Mouse (Mus musculus) MEL (cell line): ENCODE results near the gene A3galt2. TPM values are rescaled to one million over a fixed set of nuclear protein-coding genes. Genes with fewer than 3 reads are reported as not detected.

Experiments used
- DNase-seq: peaks from one replicate; pipeline ENCODE4 v3.0.0; 2011; ENCODE audit warnings: low read depth, low spot score
- H3K27ac ChIP-seq: 2 replicates; pipeline ENCODE4 v1.5.1; 2012; ENCODE audit warnings: low read depth, mild to moderate bottlenecking, control low read depth, low read length, moderate library complexity; ENCODE audit not compliant: control insufficient read depth
- H3K27me3 ChIP-seq, 2 experiments: fragments of 150-350 bp in 1 of 2; sonication (generic) in 1 of 2; 2 replicates each; pipeline ENCODE4 v1.6.1; 2012; ENCODE audit warnings: low read length in 2 of 2, mild to moderate bottlenecking in 2 of 2, improper control_type of control experiment in 1 of 2, moderate library complexity in 1 of 2; ENCODE audit not compliant: insufficient read depth in 2 of 2, control insufficient read depth in 1 of 2
- H3K36me3 ChIP-seq, 2 experiments: 2 replicates each; pipeline ENCODE4 v1.6.1; 2012 to 2014; ENCODE audit warnings: low read length in 2 of 2, improper control_type of control experiment in 1 of 2, inconsistent platforms in 1 of 2, mild to moderate bottlenecking in 1 of 2; ENCODE audit not compliant: insufficient read depth in 2 of 2, control insufficient read depth in 1 of 2
- H3K4me1 ChIP-seq, 2 experiments: fragments of 150-350 bp in 1 of 2; sonication (generic) in 1 of 2; 2 replicates each; pipeline ENCODE4 v1.6.1; 2012; ENCODE audit warnings: low read length in 2 of 2, improper control_type of control experiment in 1 of 2, mild to moderate bottlenecking in 1 of 2; ENCODE audit not compliant: insufficient read depth in 2 of 2, control insufficient read depth in 1 of 2
- H3K4me3 ChIP-seq, 2 experiments: fragments of 150-350 bp in 1 of 2; sonication (generic) in 1 of 2; 2 replicates each; pipeline ENCODE4 v1.5.1; 2012; ENCODE audit warnings: low read depth in 2 of 2, low read length in 2 of 2, mild to moderate bottlenecking in 2 of 2, moderate library complexity in 2 of 2, control low read depth in 1 of 2, improper control_type of control experiment in 1 of 2; ENCODE audit not compliant: control insufficient read depth in 1 of 2, insufficient read depth in 1 of 2
- H3K79me2 ChIP-seq: 2 replicates; pipeline ENCODE4 v1.6.1; 2012; ENCODE audit warnings: mild to moderate bottlenecking, low read length, moderate library complexity; ENCODE audit not compliant: control insufficient read depth, poor library complexity, insufficient read depth
- H3K9ac ChIP-seq: 2 replicates; pipeline ENCODE4 v1.6.1; 2012; ENCODE audit warnings: low read depth, mild to moderate bottlenecking, control low read depth, low read length, moderate library complexity; ENCODE audit not compliant: control insufficient read depth, poor library complexity, severe bottlenecking
- H3K9me3 ChIP-seq: fragments of 150-350 bp; sonication (generic); replicated peaks from 2 replicates; pipeline ENCODE4 v1.6.1; 2012; ENCODE audit warnings: mild to moderate bottlenecking, low read length, improper control_type of control experiment, moderate library complexity; ENCODE audit not compliant: insufficient read depth
- CHD1 ChIP-seq: IDR thresholded peaks from 2 replicates; pipeline ENCODE4 v1.6.1; 2012; ENCODE audit warnings: low read depth, mild to moderate bottlenecking, inconsistent platforms, low read length, improper control_type of control experiment
- CTCF ChIP-seq, 3 experiments: IDR thresholded peaks in 2 of 3; conservative IDR thresholded peaks in 1 of 3; 2 replicates each; pipeline ENCODE4 v1.5.1; 2011 to 2012; ENCODE audit warnings: low read length in 3 of 3, low read depth in 2 of 3, mild to moderate bottlenecking in 2 of 3, improper control_type of control experiment in 1 of 3, inconsistent platforms in 1 of 3, mixed read lengths in 1 of 3, moderate library complexity in 1 of 3; ENCODE audit not compliant: control insufficient read depth in 1 of 3, insufficient read depth in 1 of 3, poor library complexity in 1 of 3, severe bottlenecking in 1 of 3
- E2F4 ChIP-seq: IDR thresholded peaks from 2 replicates; pipeline ENCODE4 v1.6.1; 2011; ENCODE audit warnings: low read depth, low read length, improper control_type of control experiment, borderline replicate concordance
- ELF1 ChIP-seq: IDR thresholded peaks from 2 replicates; pipeline ENCODE4 v1.6.1; 2014; ENCODE audit warnings: low read depth, mild to moderate bottlenecking, inconsistent platforms, low read length, improper control_type of control experiment, moderate library complexity
- ETS1 ChIP-seq: IDR thresholded peaks from 2 replicates; pipeline ENCODE4 v1.6.1; 2012; ENCODE audit warnings: low read depth, mild to moderate bottlenecking, inconsistent platforms, low read length, improper control_type of control experiment, moderate library complexity
- GABPA ChIP-seq: IDR thresholded peaks from 2 replicates; pipeline ENCODE4 v1.6.1; 2012; ENCODE audit warnings: low read depth, mild to moderate bottlenecking, inconsistent platforms, low read length, improper control_type of control experiment, moderate library complexity
- GATA1 ChIP-seq: IDR thresholded peaks from 2 replicates; pipeline ENCODE4 v1.6.1; 2011; ENCODE audit warnings: low read depth, low read length, improper control_type of control experiment
- MAZ ChIP-seq: IDR thresholded peaks from 2 replicates; pipeline ENCODE4 v1.6.1; 2012; ENCODE audit warnings: low read depth, mild to moderate bottlenecking, inconsistent platforms, low read length, improper control_type of control experiment
- MEF2A ChIP-seq: IDR thresholded peaks from 2 replicates; pipeline ENCODE4 v1.6.1; 2014; ENCODE audit warnings: low read depth, mild to moderate bottlenecking, inconsistent platforms, low read length, improper control_type of control experiment; ENCODE audit not compliant: poor library complexity, insufficient replicate concordance, severe bottlenecking; ENCODE audit errors: extremely low read depth
- MXI1 ChIP-seq: IDR thresholded peaks from 2 replicates; pipeline ENCODE4 v1.6.1; 2011; ENCODE audit warnings: mild to moderate bottlenecking, low read depth, low read length, improper control_type of control experiment
- RAD21 ChIP-seq: IDR thresholded peaks from 2 replicates; pipeline ENCODE4 v1.6.1; 2011; ENCODE audit warnings: mild to moderate bottlenecking, low read depth, low read length, improper control_type of control experiment
- RCOR1 ChIP-seq: IDR thresholded peaks from 2 replicates; pipeline ENCODE4 v1.6.1; 2012; ENCODE audit warnings: low read depth, mild to moderate bottlenecking, inconsistent platforms, low read length, improper control_type of control experiment
- SIN3A ChIP-seq: IDR thresholded peaks from 2 replicates; pipeline ENCODE4 v1.6.1; 2012; ENCODE audit warnings: low read length, improper control_type of control experiment, inconsistent platforms
- SMC3 ChIP-seq: IDR thresholded peaks from 2 replicates; pipeline ENCODE4 v1.6.1; 2011; ENCODE audit warnings: low read depth, low read length, improper control_type of control experiment
- UBTF ChIP-seq: IDR thresholded peaks from 2 replicates; pipeline ENCODE4 v1.6.1; 2012; ENCODE audit warnings: low read depth, mild to moderate bottlenecking, inconsistent platforms, low read length, improper control_type of control experiment, moderate library complexity, borderline replicate concordance; ENCODE audit not compliant: insufficient read depth
- ZKSCAN1 ChIP-seq: IDR thresholded peaks from 2 replicates; pipeline ENCODE4 v1.6.1; 2012; ENCODE audit warnings: low read depth, mild to moderate bottlenecking, inconsistent platforms, low read length, improper control_type of control experiment, moderate library complexity
- ZMIZ1 ChIP-seq: IDR thresholded peaks from 2 replicates; pipeline ENCODE4 v1.6.1; 2012; ENCODE audit warnings: low read depth, mild to moderate bottlenecking, inconsistent platforms, low read length, improper control_type of control experiment, moderate library complexity
- polyA plus RNA-seq, 2 experiments: library from polyadenylated mRNA; stranded (reverse) in 1 of 2; unstranded in 1 of 2; fragments of >175 nt in 1 of 2; fragments of >200 nt in 1 of 2; gene quantifications; 2 replicates each; pipeline versions ENCODE4 v1.2.1 to v1.2.4; 2012; ENCODE audit warnings: low replicate concordance in 2 of 2, low read depth in 1 of 2; ENCODE audit not compliant: insufficient read length in 2 of 2, insufficient read depth in 1 of 2, missing spikeins in 1 of 2
- total RNA-seq: library from RNA; depleted of rRNA; stranded (reverse); fragments of 300-350 nt; gene quantifications from 2 replicates; pipeline ENCODE4 v1.2.3, GENCODE M21; 2012; rRNA removed

A3galt2 gene
- total RNA-seq, result not detected in 2 replicates
- polyA plus RNA-seq, result under 1 TPM in 1 of 2 experiments, not detected in 1; 0.06 TPM

GRCm38 (mm10) chr4:128755064-128755463, at the start of gene A3galt2:
Gene A3galt2 (plus strand): TSS chr4:128755364.
- no peak for DNase-seq
- no peak within 1 kb of the TSS for H3K27ac ChIP-seq
- H3K79me2 ChIP-seq, result no peaks in the 10 kb centered on the region
- H3K4me1 ChIP-seq, result peaks cover 7% of the 10 kb centered on the region in 2 experiments
- no peak for TF ChIP-seq ETS1
- TF ChIP-seq GATA1, result no peak
- TF ChIP-seq CHD1, result no peak
- TF ChIP-seq MAZ, result no peak
- TF ChIP-seq, all 39 proteins: peak for 0
- Histone ChIP-seq H3K9ac (no peak within 1 kb of the TSS), H3K36me3 (peaks cover 3 to 5% of the 10 kb centered on the region in 2 experiments; a peak in 2 of 4 replicates), H3K4me3 (no peak within 1 kb of the TSS), H3K27me3 (no peaks in the 10 kb centered on the region), H3K9me3 (no peaks in the 10 kb centered on the region)

DNA sequence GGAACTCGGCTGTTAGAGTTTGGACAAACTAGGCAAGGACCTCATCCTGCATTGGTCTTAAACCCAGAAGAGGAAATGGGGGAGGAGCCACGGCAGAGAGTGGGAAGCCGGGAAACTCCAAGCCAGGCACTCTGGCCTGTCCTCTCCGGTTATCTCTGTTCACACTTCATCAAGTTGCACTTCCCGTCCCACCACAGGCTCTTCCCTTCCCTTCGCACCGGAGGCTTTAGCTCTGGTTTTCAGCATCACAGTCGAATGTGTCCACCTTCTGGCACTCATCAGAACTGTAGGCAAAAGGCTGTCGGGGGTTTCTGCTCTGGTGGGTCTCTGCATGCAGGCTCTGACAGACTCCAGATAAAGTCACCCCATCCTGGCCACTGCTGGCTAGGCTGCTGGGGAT, 48.5 kb upstream of the A3galt2 start:
- DNase-seq, result peak; percentile 49
- Histone ChIP-seq H3K79me2 (no peaks in the 10 kb centered on the region), H3K9ac (no peak overlapping the region), H3K27ac (no peak overlapping the region), H3K4me1 (peaks cover 0 to 14% of the 10 kb centered on the region in 2 experiments; a peak in 3 of 4 replicates), H3K9me3 (no peaks in the 10 kb centered on the region), H3K27me3 (no peaks in the 10 kb centered on the region), H3K36me3 (no peaks in the 10 kb centered on the region; a peak in 1 of 4 replicates), H3K4me3 (no peak overlapping the region)
- TF ChIP-seq ELF1 (no peak), ETS1 (no peak), CTCF (IDR thresholded peaks at IDR 0.05 in 2 of 3, conservative IDR thresholded peaks at IDR 0.05 in 1 of 3; ENCODE audit: control insufficient read depth in 1 of 3, insufficient read depth in 1 of 3, low read depth in 2 of 3, low read length in 3 of 3, poor library complexity in 1 of 3, severe bottlenecking in 1 of 3) (peak in 2 of 3 experiments; percentile 5 to 33; a peak in 2 of 6 replicates), GATA1 (no peak), SMC3 (peak; percentile 33), UBTF (no peak), MEF2A (no peak), RCOR1 (0 out of 2 replicates have a peak, but pooled peaks have one; percentile 13), MXI1 (no peak), RAD21 (peak; percentile 39)

- no peak for TF ChIP-seq UBTF
- TF ChIP-seq ZKSCAN1, result no peak
- no peak for TF ChIP-seq RCOR1
- no peak for TF ChIP-seq SIN3A
- TF ChIP-seq RAD21, result no peak; the same call in 1 of the 2 replicates
- no peak for TF ChIP-seq GABPA
- no peak for TF ChIP-seq ZMIZ1
- no peak for TF ChIP-seq E2F4
- TF ChIP-seq MEF2A, result no peak
- no peak for TF ChIP-seq CHD1
- TF ChIP-seq CTCF (IDR thresholded peaks at IDR 0.05 in 2 of 3, conservative IDR thresholded peaks at IDR 0.05 in 1 of 3; ENCODE audit: control insufficient read depth in 1 of 3, insufficient read depth in 1 of 3, low read depth in 2 of 3, low read length in 3 of 3, poor library complexity in 1 of 3, severe bottlenecking in 1 of 3), result no peak; a peak in 1 of 6 replicates
- Histone ChIP-seq H3K9me3 (no peaks in the 10 kb centered on the region), H3K36me3 (no peaks in the 10 kb centered on the region; a peak in 1 of 4 replicates), H3K79me2 (peaks cover 5% of the 10 kb centered on the region; the same call in 1 of the 2 replicates), H3K27ac (no peak overlapping the region), H3K4me3 (no peak overlapping the region), H3K4me1 (peaks cover 0 to 16% of the 10 kb centered on the region in 2 experiments; a peak in 3 of 4 replicates), H3K9ac (no peak overlapping the region), H3K27me3 (no peaks in the 10 kb centered on the region)
- DNase-seq, result no peak
These were observed 47.8 kb upstream of the A3galt2 start for GRCm38 (mm10) chr4:128707384-128707783.
